Mouse (Mus musculus): ENCODE measurements at regions not wholly inside any gene's neighbourhood (a gene's known extent, or its start where the extent isn't known, plus 50 kb on each side); places are given as distances from the start of the nearest gene placed in this dataset.
A peak's percentile ranks its signal among the peaks of the same experiment; 100 is the strongest.

GRCm38 (mm10) chr11:26996292-26997099, 402.7 kb upstream of the Vrk2 start:
- no peak overlapping the region for H3K4me3 ChIP-seq (ENCODE audit: low read length)
- no peaks in the 10 kb centered on the region for H3K27me3 ChIP-seq (ENCODE audit: control insufficient read depth, insufficient read depth, low read depth, low read length)
- 19% methylated on average over 3 of the region's 3 CpGs for WGBS
- no peak overlapping the region for H3K27ac ChIP-seq (ENCODE audit: low read length)
- H3K36me3 ChIP-seq (ENCODE audit: control insufficient read depth, insufficient read depth, low read length): no peaks in the 10 kb centered on the region
- no peak overlapping the region for H3K9ac ChIP-seq (ENCODE audit: low read length)
- no peaks in the 10 kb centered on the region for H3K9me3 ChIP-seq (ENCODE audit: control insufficient read depth, low read length)
- H3K4me2 ChIP-seq (ENCODE audit: low read depth, low read length): no peak overlapping the region
- no peak for ATAC-seq (ENCODE audit: low read depth)
- no peaks in the 10 kb centered on the region for H3K4me1 ChIP-seq (replicated peaks; ENCODE audit: control insufficient read depth, insufficient read depth, low read length)

GRCm38 (mm10) chr11:26981216-26981615, 387.4 kb upstream of the Vrk2 start:
- WGBS: 59% methylated on average over 7 of the region's 7 CpGs
- no peaks in the 10 kb centered on the region for H3K36me3 ChIP-seq (ENCODE audit: control insufficient read depth, insufficient read depth, low read length)
- no peak for ATAC-seq (ENCODE audit: low read depth)

GRCm38 (mm10) chr11:26972533-26973081, 378.8 kb upstream of the Vrk2 start:
- Histone ChIP-seq H3K9ac (ENCODE audit: low read length) (no peak overlapping the region), H3K4me3 (ENCODE audit: low read length) (no peak overlapping the region), H3K9me3 (ENCODE audit: control insufficient read depth, low read length) (no peaks in the 10 kb centered on the region), H3K4me1 (replicated peaks; ENCODE audit: control insufficient read depth, insufficient read depth, low read length) (no peaks in the 10 kb centered on the region), H3K27me3 (ENCODE audit: control insufficient read depth, insufficient read depth, low read depth, low read length) (no peaks in the 10 kb centered on the region), H3K4me2 (ENCODE audit: low read depth, low read length) (no peak overlapping the region), H3K27ac (ENCODE audit: low read length) (no peak overlapping the region), H3K36me3 (ENCODE audit: control insufficient read depth, insufficient read depth, low read length) (no peaks in the 10 kb centered on the region)
- no peak for ATAC-seq (ENCODE audit: low read depth)
- 63% methylated on average over 8 of the region's 8 CpGs for WGBS

More at GRCm38 (mm10) chr11:26981216-26981615, 387.4 kb upstream of the Vrk2 start:
- no peaks in the 10 kb centered on the region for H3K27me3 ChIP-seq (ENCODE audit: control insufficient read depth, insufficient read depth, low read depth, low read length)
- no peak overlapping the region for H3K9ac ChIP-seq (ENCODE audit: low read length)
- H3K27ac ChIP-seq (ENCODE audit: low read length): no peak overlapping the region
- no peak overlapping the region for H3K4me3 ChIP-seq (ENCODE audit: low read length)
- no peak overlapping the region for H3K4me2 ChIP-seq (ENCODE audit: low read depth, low read length)
- H3K9me3 ChIP-seq (ENCODE audit: control insufficient read depth, low read length): no peaks in the 10 kb centered on the region
- no peaks in the 10 kb centered on the region for H3K4me1 ChIP-seq (replicated peaks; ENCODE audit: control insufficient read depth, insufficient read depth, low read length)

GRCm38 (mm10) chr11:26971161-26971560, 377.4 kb upstream of the Vrk2 start:
- Histone ChIP-seq H3K27me3 (ENCODE audit: control insufficient read depth, insufficient read depth, low read depth, low read length) (no peaks in the 10 kb centered on the region), H3K36me3 (ENCODE audit: control insufficient read depth, insufficient read depth, low read length) (no peaks in the 10 kb centered on the region), H3K4me3 (ENCODE audit: low read length) (no peak overlapping the region), H3K9me3 (ENCODE audit: control insufficient read depth, low read length) (no peaks in the 10 kb centered on the region), H3K9ac (ENCODE audit: low read length) (no peak overlapping the region), H3K4me2 (ENCODE audit: low read depth, low read length) (no peak overlapping the region), H3K4me1 (replicated peaks; ENCODE audit: control insufficient read depth, insufficient read depth, low read length) (no peaks in the 10 kb centered on the region), H3K27ac (ENCODE audit: low read length) (no peak overlapping the region)
- ATAC-seq (ENCODE audit: low read depth): no peak
- WGBS: 81% methylated on average over 2 of the region's 2 CpGs

GRCm38 (mm10) chr11:26967427-26967826, 373.6 kb upstream of the Vrk2 start:
- no peaks in the 10 kb centered on the region for H3K9me3 ChIP-seq (ENCODE audit: control insufficient read depth, low read length)
- H3K4me3 ChIP-seq (ENCODE audit: low read length): no peak overlapping the region
- peaks cover 5% of the 10 kb centered on the region for H3K4me1 ChIP-seq (replicated peaks; ENCODE audit: control insufficient read depth, insufficient read depth, low read length)
- WGBS: 74% methylated on average over 4 of the region's 4 CpGs
- no peak overlapping the region for H3K4me2 ChIP-seq (ENCODE audit: low read depth, low read length)
- no peak overlapping the region for H3K27ac ChIP-seq (ENCODE audit: low read length)
- H3K36me3 ChIP-seq (ENCODE audit: control insufficient read depth, insufficient read depth, low read length): no peaks in the 10 kb centered on the region
- no peak overlapping the region for H3K9ac ChIP-seq (ENCODE audit: low read length)
- no peaks in the 10 kb centered on the region for H3K27me3 ChIP-seq (ENCODE audit: control insufficient read depth, insufficient read depth, low read depth, low read length)
- no peak for ATAC-seq (ENCODE audit: low read depth)

- Histone ChIP-seq H3K9ac (ENCODE audit: low read length) (no peak overlapping the region), H3K4me2 (ENCODE audit: low read depth, low read length) (no peak overlapping the region), H3K27me3 (ENCODE audit: control insufficient read depth, insufficient read depth, low read depth, low read length) (no peaks in the 10 kb centered on the region), H3K9me3 (ENCODE audit: control insufficient read depth, low read length) (no peaks in the 10 kb centered on the region), H3K36me3 (ENCODE audit: control insufficient read depth, insufficient read depth, low read length) (no peaks in the 10 kb centered on the region), H3K4me1 (replicated peaks; ENCODE audit: control insufficient read depth, insufficient read depth, low read length) (peaks cover 6% of the 10 kb centered on the region), H3K4me3 (ENCODE audit: low read length) (no peak overlapping the region), H3K27ac (ENCODE audit: low read length) (no peak overlapping the region)
- peak; percentile 59; the same call in 1 of the 2 replicates for ATAC-seq (ENCODE audit: low read depth)
- WGBS: 23% methylated on average over 8 of the region's 8 CpGs
Measured at GRCm38 (mm10) chr11:26962928-26963667, 369.3 kb upstream of the Vrk2 start.

GRCm38 (mm10) chr11:26962040-26962927, 368.5 kb upstream of the Vrk2 start:
- H3K4me1 ChIP-seq (replicated peaks; ENCODE audit: control insufficient read depth, insufficient read depth, low read length): peaks cover 6% of the 10 kb centered on the region
- H3K9me3 ChIP-seq (ENCODE audit: control insufficient read depth, low read length): no peaks in the 10 kb centered on the region
- 38% methylated on average over 18 of the region's 18 CpGs for WGBS
- no peaks in the 10 kb centered on the region for H3K36me3 ChIP-seq (ENCODE audit: control insufficient read depth, insufficient read depth, low read length)
- no peak overlapping the region for H3K4me2 ChIP-seq (ENCODE audit: low read depth, low read length)
- H3K4me3 ChIP-seq (ENCODE audit: low read length): no peak overlapping the region
- no peak overlapping the region for H3K27ac ChIP-seq (ENCODE audit: low read length)
- no peaks in the 10 kb centered on the region for H3K27me3 ChIP-seq (ENCODE audit: control insufficient read depth, insufficient read depth, low read depth, low read length)
- peak; percentile 51 for ATAC-seq (ENCODE audit: low read depth)
- no peak overlapping the region for H3K9ac ChIP-seq (ENCODE audit: low read length)

- Histone ChIP-seq H3K9ac (ENCODE audit: low read length) (no peak overlapping the region), H3K4me3 (ENCODE audit: low read length) (no peak overlapping the region), H3K4me1 (replicated peaks; ENCODE audit: control insufficient read depth, insufficient read depth, low read length) (peaks cover 6% of the 10 kb centered on the region), H3K27me3 (ENCODE audit: control insufficient read depth, insufficient read depth, low read depth, low read length) (no peaks in the 10 kb centered on the region), H3K36me3 (ENCODE audit: control insufficient read depth, insufficient read depth, low read length) (no peaks in the 10 kb centered on the region), H3K27ac (ENCODE audit: low read length) (no peak overlapping the region), H3K9me3 (ENCODE audit: control insufficient read depth, low read length) (no peaks in the 10 kb centered on the region), H3K4me2 (ENCODE audit: low read depth, low read length) (0 out of 2 replicates have a peak overlapping the region, but pooled peaks have one; percentile 17)
- peak; percentile 93 for ATAC-seq (ENCODE audit: low read depth)
- WGBS: 8% methylated on average over 5 of the region's 5 CpGs
Measured at GRCm38 (mm10) chr11:26961336-26961980, 367.7 kb upstream of the Vrk2 start.
